Mouse (Mus musculus) embryonic facial prominence, embryonic 11.5 days (tissue): ENCODE data around the gene Pltp. TPM values are rescaled to one million over a fixed set of nuclear protein-coding genes. Genes with fewer than 3 reads are reported as not detected.
"Not testable (repeated sequence)": the region's sequence is repeated elsewhere in the genome, so short reads cannot be mapped to it uniquely, and the experiment has no call there.

Experiments
- ATAC-seq: fragments of 200-750 bp; cut with Nextera tagmentation; replicated peaks from 2 replicates; pipeline ENCODE4 v1.8.0; 2017; ENCODE audit warnings: low read depth; ENCODE audit not compliant: insufficient number of reproducible peaks, low FRiP score, low TSS enrichment
- DNase-seq: peaks from one replicate; pipeline ENCODE4 v3.0.0-alpha.2; 2015; ENCODE audit warnings: low spot score
- H3K27ac ChIP-seq: fragments of 300-500 bp; sonication (generic); replicated peaks from 2 replicates; pipeline ENCODE4 v1.5.1; 2014; ENCODE audit warnings: mild to moderate bottlenecking, low read depth, low read length, control low read depth
- H3K27me3 ChIP-seq: fragments of 300-500 bp; sonication (generic); 2 replicates; pipeline ENCODE4 v1.6.1; 2014; ENCODE audit warnings: mild to moderate bottlenecking, low read length, moderate library complexity, mixed read lengths; ENCODE audit not compliant: control insufficient read depth, insufficient read depth
- H3K36me3 ChIP-seq: fragments of 300-500 bp; sonication (generic); replicated peaks from 2 replicates; pipeline ENCODE4 v1.6.1; 2014; ENCODE audit warnings: low read depth, mild to moderate bottlenecking, low read length, moderate library complexity, mixed read lengths; ENCODE audit not compliant: control insufficient read depth, insufficient read depth
- H3K4me1 ChIP-seq: fragments of 300-500 bp; sonication (generic); 2 replicates; pipeline ENCODE4 v1.6.1; 2014; ENCODE audit warnings: low read length, mixed read lengths; ENCODE audit not compliant: control insufficient read depth, insufficient read depth
- H3K4me2 ChIP-seq: fragments of 300-500 bp; sonication (generic); 2 replicates; pipeline ENCODE4 v1.6.1; 2014; ENCODE audit warnings: low read depth, mild to moderate bottlenecking, control low read depth, low read length, moderate library complexity
- H3K4me3 ChIP-seq: fragments of 300-500 bp; sonication (generic); 2 replicates; pipeline ENCODE4 v1.5.1; 2014; ENCODE audit warnings: low read depth, low read length, control low read depth
- H3K9ac ChIP-seq: fragments of 300-500 bp; sonication (generic); replicated peaks from 2 replicates; pipeline ENCODE4 v1.6.1; 2014; ENCODE audit warnings: mild to moderate bottlenecking, control low read depth, low read length
- H3K9me3 ChIP-seq: fragments of 300-500 bp; sonication (generic); replicated peaks from 2 replicates; pipeline ENCODE4 v1.6.1; 2016; ENCODE audit warnings: mild to moderate bottlenecking, low read length, inconsistent platforms, mixed read lengths; ENCODE audit not compliant: control insufficient read depth
- WGBS: fragments of 180-500 bp; shearing (Covaris S2); extraction: QIAGEN DNeasy Blood & Tissue Kit; methylation state at CpG from one replicate; pipeline ENCODE4 v1.1.7; 2014; 5-methylcytosine and 5-hydroxymethylcytosine counted together
- polyA plus RNA-seq: library from polyadenylated mRNA; unstranded; fragments of >200 nt; fragmentation: Nextera tagmentation; extraction: Ambion mirVana; gene quantifications from 2 replicates; pipeline ENCODE4 v1.2.1, GENCODE M21; 2014

Gene Pltp
- polyA plus RNA-seq, 1 experiment from 2014 or later: 41.8 TPM

GRCm38 (mm10) chr2:164866741-164867551 is 9.4 kb upstream of the Pltp start:
- Histone ChIP-seq H3K27ac (no peak overlapping the region), H3K9me3 (no peaks in the 10 kb centered on the region), H3K27me3 (no peaks in the 10 kb centered on the region), H3K9ac (no peak overlapping the region), H3K4me3 (no peak overlapping the region), H3K36me3 (no peaks in the 10 kb centered on the region), H3K4me2 (no peak overlapping the region), H3K4me1 (no peaks in the 10 kb centered on the region)
- WGBS: 65% methylated on average over 16 of the region's 16 CpGs
- no peak for DNase-seq
- ATAC-seq: no peak

GRCm38 (mm10) chr2:164864593-164864992 is 7.1 kb upstream of the Pltp start:
- no peak for ATAC-seq
- WGBS: 74% methylated on average over 4 of the region's 4 CpGs

GRCm38 (mm10) chr2:164863411-164863810 is 5.9 kb upstream of the Pltp start:
- not testable (repeated sequence) for H3K9ac ChIP-seq, H3K27me3 ChIP-seq, H3K4me1 ChIP-seq, H3K36me3 ChIP-seq, H3K27ac ChIP-seq, H3K4me2 ChIP-seq, DNase-seq, H3K4me3 ChIP-seq, ATAC-seq, H3K9me3 ChIP-seq
- WGBS: 91% methylated on average over 7 of the region's 9 CpGs

More at GRCm38 (mm10) chr2:164864593-164864992, 7.1 kb upstream of the Pltp start:
- no peak for DNase-seq
- no peak overlapping the region for H3K27ac ChIP-seq
- no peaks in the 10 kb centered on the region for H3K27me3 ChIP-seq
- H3K9ac ChIP-seq: no peak overlapping the region
- H3K4me2 ChIP-seq: no peak overlapping the region
- H3K4me1 ChIP-seq: no peaks in the 10 kb centered on the region
- no peaks in the 10 kb centered on the region for H3K9me3 ChIP-seq
- no peaks in the 10 kb centered on the region for H3K36me3 ChIP-seq
- H3K4me3 ChIP-seq: no peak overlapping the region

GRCm38 (mm10) chr2:164862179-164862861 is 4.8 kb upstream of the Pltp start:
- DNase-seq: peak; percentile 67

GRCm38 (mm10) chr2:164861094-164861493 is 3.6 kb upstream of the Pltp start:
- WGBS: 77% methylated on average over 4 of the region's 4 CpGs
- ATAC-seq (no peak), DNase-seq (no peak)
- Histone ChIP-seq H3K36me3 (no peaks in the 10 kb centered on the region), H3K27ac (no peak overlapping the region), H3K4me3 (no peak overlapping the region), H3K9me3 (no peaks in the 10 kb centered on the region), H3K27me3 (peaks cover 7% of the 10 kb centered on the region; the same call in 1 of the 2 replicates), H3K4me1 (peaks cover 4% of the 10 kb centered on the region; the same call in 1 of the 2 replicates), H3K4me2 (no peak overlapping the region), H3K9ac (no peak overlapping the region)

More at GRCm38 (mm10) chr2:164862179-164862861, 4.8 kb upstream of the Pltp start:
- H3K4me1 ChIP-seq: no peaks in the 10 kb centered on the region
- no peaks in the 10 kb centered on the region for H3K9me3 ChIP-seq
- H3K9ac ChIP-seq: no peak overlapping the region
- H3K27me3 ChIP-seq: no peaks in the 10 kb centered on the region
- WGBS: 45% methylated on average over 9 of the region's 9 CpGs
- H3K4me2 ChIP-seq: no peak overlapping the region
- H3K36me3 ChIP-seq: no peaks in the 10 kb centered on the region
- ATAC-seq: no peak
- no peak overlapping the region for H3K4me3 ChIP-seq
- H3K27ac ChIP-seq: no peak overlapping the region

GRCm38 (mm10) chr2:164859640-164860432 is 2.3 kb upstream of the Pltp start:
- DNase-seq (no peak), ATAC-seq (no peak)
- no peak overlapping the region for H3K9ac ChIP-seq
- WGBS: 52% methylated on average over 9 of the region's 9 CpGs
- H3K4me2 ChIP-seq: no peak overlapping the region
- no peak overlapping the region for H3K4me3 ChIP-seq
- H3K36me3 ChIP-seq: no peaks in the 10 kb centered on the region
- no peaks in the 10 kb centered on the region for H3K9me3 ChIP-seq
- no peak overlapping the region for H3K27ac ChIP-seq
- H3K4me1 ChIP-seq: peaks cover 4% of the 10 kb centered on the region; the same call in 1 of the 2 replicates
- H3K27me3 ChIP-seq: peaks cover 7% of the 10 kb centered on the region; the same call in 1 of the 2 replicates

GRCm38 (mm10) chr2:164859155-164859554 is 1.6 kb upstream of the Pltp start:
- no peak overlapping the region for H3K9ac ChIP-seq
- H3K36me3 ChIP-seq: no peaks in the 10 kb centered on the region
- no peak overlapping the region for H3K4me2 ChIP-seq
- peaks cover 4% of the 10 kb centered on the region; the same call in 1 of the 2 replicates for H3K4me1 ChIP-seq
- DNase-seq: no peak
- no peak overlapping the region for H3K4me3 ChIP-seq
- WGBS: 53% methylated on average over 2 of the region's 2 CpGs
- no peaks in the 10 kb centered on the region for H3K9me3 ChIP-seq
- no peak for ATAC-seq
- H3K27ac ChIP-seq: no peak overlapping the region
- H3K27me3 ChIP-seq: peaks cover 9% of the 10 kb centered on the region; the same call in 1 of the 2 replicates
